Mouse (Mus musculus): ENCODE measurements at regions not wholly inside any gene's neighbourhood (a gene's known extent, or its start where the extent isn't known, plus 50 kb on each side); places are given as distances from the start of the nearest gene placed in this dataset.

- peak; percentile 51 for DNase-seq (ENCODE audit: low spot score)
- WGBS, result 40% methylated on average over 6 of the region's 6 CpGs
- no peaks in the 10 kb centered on the region for H3K27me3 ChIP-seq (ENCODE audit: insufficient read depth, low read length)
- no peaks in the 10 kb centered on the region for H3K4me1 ChIP-seq (ENCODE audit: insufficient read depth, low read length)
- no peak overlapping the region for H3K27ac ChIP-seq
- peak; percentile 58; the same call in 1 of the 2 replicates for ATAC-seq
- H3K4me3 ChIP-seq (ENCODE audit: low read length), result no peak overlapping the region
- H3K9me3 ChIP-seq (ENCODE audit: low read length), result no peaks in the 10 kb centered on the region
- no peak for TF ChIP-seq CTCF (IDR thresholded peaks at IDR 0.05; ENCODE audit: low read depth)
- no peak overlapping the region for H3K4me2 ChIP-seq (ENCODE audit: low read depth, low read length)
- H3K36me3 ChIP-seq (ENCODE audit: insufficient read depth, low read length), result no peaks in the 10 kb centered on the region
- H3K9ac ChIP-seq (replicated peaks; ENCODE audit: low read length), result no peak overlapping the region
These were observed 176.5 kb upstream of the Nlrp1b start for GRCm38 (mm10) chr11:71407043-71407442.

- Histone ChIP-seq H3K27me3 (ENCODE audit: insufficient read depth, low read length) (no peaks in the 10 kb centered on the region), H3K36me3 (ENCODE audit: insufficient read depth, low read length) (no peaks in the 10 kb centered on the region), H3K9ac (replicated peaks; ENCODE audit: low read length) (no peak overlapping the region), H3K4me3 (ENCODE audit: low read length) (no peak overlapping the region), H3K27ac (no peak overlapping the region), H3K9me3 (ENCODE audit: low read length) (no peaks in the 10 kb centered on the region), H3K4me1 (ENCODE audit: insufficient read depth, low read length) (no peaks in the 10 kb centered on the region), H3K4me2 (ENCODE audit: low read depth, low read length) (no peak overlapping the region)
- no peak for ATAC-seq
- TF ChIP-seq CTCF (IDR thresholded peaks at IDR 0.05; ENCODE audit: low read depth), result no peak
- no peak for DNase-seq (ENCODE audit: low spot score)
- 81% methylated on average over 6 of the region's 6 CpGs for WGBS
These were observed 178.8 kb upstream of the Nlrp1b start for GRCm38 (mm10) chr11:71409211-71409765.

- no peak overlapping the region for H3K4me3 ChIP-seq (ENCODE audit: low read length)
- no peaks in the 10 kb centered on the region for H3K36me3 ChIP-seq (ENCODE audit: insufficient read depth, low read length)
- no peaks in the 10 kb centered on the region for H3K4me1 ChIP-seq (ENCODE audit: insufficient read depth, low read length)
- H3K27me3 ChIP-seq (ENCODE audit: insufficient read depth, low read length), result no peaks in the 10 kb centered on the region
- DNase-seq (ENCODE audit: low spot score), result no peak
- no peak for TF ChIP-seq CTCF (IDR thresholded peaks at IDR 0.05; ENCODE audit: low read depth)
- no peak for ATAC-seq
- H3K9me3 ChIP-seq (ENCODE audit: low read length), result no peaks in the 10 kb centered on the region
- WGBS, result 94% methylated on average over 3 of the region's 3 CpGs
- no peak overlapping the region for H3K27ac ChIP-seq
- H3K4me2 ChIP-seq (ENCODE audit: low read depth, low read length), result no peak overlapping the region
- no peak overlapping the region for H3K9ac ChIP-seq (replicated peaks; ENCODE audit: low read length)
These were observed 180.0 kb upstream of the Nlrp1b start for GRCm38 (mm10) chr11:71410582-71410981.

GRCm38 (mm10) chr11:71411958-71412357 is 181.4 kb upstream of the Nlrp1b start:
- Histone ChIP-seq H3K9ac (replicated peaks; ENCODE audit: low read length) (no peak overlapping the region), H3K4me3 (ENCODE audit: low read length) (no peak overlapping the region), H3K4me2 (ENCODE audit: low read depth, low read length) (no peak overlapping the region), H3K27me3 (ENCODE audit: insufficient read depth, low read length) (no peaks in the 10 kb centered on the region), H3K9me3 (ENCODE audit: low read length) (no peaks in the 10 kb centered on the region), H3K27ac (no peak overlapping the region), H3K4me1 (ENCODE audit: insufficient read depth, low read length) (no peaks in the 10 kb centered on the region), H3K36me3 (ENCODE audit: insufficient read depth, low read length) (no peaks in the 10 kb centered on the region)
- ATAC-seq, result no peak
- DNase-seq (ENCODE audit: low spot score), result no peak
- whole genome bisulfite sequencing, result 71% methylated on average over 1 of the region's 1 CpGs
- no peak for TF ChIP-seq CTCF (IDR thresholded peaks at IDR 0.05; ENCODE audit: low read depth)

GRCm38 (mm10) chr11:71414403-71415140 is 184.0 kb upstream of the Nlrp1b start:
- Histone ChIP-seq H3K4me1 (ENCODE audit: insufficient read depth, low read length) (no peaks in the 10 kb centered on the region), H3K9ac (replicated peaks; ENCODE audit: low read length) (no peak overlapping the region), H3K27ac (no peak overlapping the region), H3K27me3 (ENCODE audit: insufficient read depth, low read length) (no peaks in the 10 kb centered on the region), H3K9me3 (ENCODE audit: low read length) (no peaks in the 10 kb centered on the region), H3K4me3 (ENCODE audit: low read length) (no peak overlapping the region), H3K36me3 (ENCODE audit: insufficient read depth, low read length) (no peaks in the 10 kb centered on the region), H3K4me2 (ENCODE audit: low read depth, low read length) (no peak overlapping the region)
- TF ChIP-seq CTCF (IDR thresholded peaks at IDR 0.05; ENCODE audit: low read depth), result no peak
- 57% methylated on average over 9 of the region's 9 CpGs for WGBS
- ATAC-seq, result no peak
- peak; percentile 34 for DNase-seq (ENCODE audit: low spot score)

GRCm38 (mm10) chr11:71415451-71415850 is 184.9 kb upstream of the Nlrp1b start:
- DNase-seq (ENCODE audit: low spot score) (no peak), ATAC-seq (no peak)
- Histone ChIP-seq H3K4me2 (ENCODE audit: low read depth, low read length) (no peak overlapping the region), H3K9me3 (ENCODE audit: low read length) (no peaks in the 10 kb centered on the region), H3K27me3 (ENCODE audit: insufficient read depth, low read length) (no peaks in the 10 kb centered on the region), H3K27ac (no peak overlapping the region), H3K4me3 (ENCODE audit: low read length) (no peak overlapping the region), H3K4me1 (ENCODE audit: insufficient read depth, low read length) (no peaks in the 10 kb centered on the region), H3K36me3 (ENCODE audit: insufficient read depth, low read length) (no peaks in the 10 kb centered on the region), H3K9ac (replicated peaks; ENCODE audit: low read length) (no peak overlapping the region)
- no peak for TF ChIP-seq CTCF (IDR thresholded peaks at IDR 0.05; ENCODE audit: low read depth)
- WGBS, result 37% methylated on average over 3 of the region's 3 CpGs

GRCm38 (mm10) chr11:71422291-71422840 is 191.8 kb upstream of the Nlrp1b start:
- ATAC-seq, result no peak

More at GRCm38 (mm10) chr11:71422291-71422840, 191.8 kb upstream of the Nlrp1b start:
- Histone ChIP-seq H3K4me1 (ENCODE audit: insufficient read depth, low read length) (no peaks in the 10 kb centered on the region), H3K27ac (no peak overlapping the region), H3K9ac (replicated peaks; ENCODE audit: low read length) (no peak overlapping the region), H3K36me3 (ENCODE audit: insufficient read depth, low read length) (no peaks in the 10 kb centered on the region), H3K27me3 (ENCODE audit: insufficient read depth, low read length) (no peaks in the 10 kb centered on the region), H3K4me3 (ENCODE audit: low read length) (no peak overlapping the region), H3K9me3 (ENCODE audit: low read length) (0 out of 2 replicates have a peak, but pooled peaks cover 2% of the 10 kb centered on the region), H3K4me2 (ENCODE audit: low read depth, low read length) (no peak overlapping the region)
- no peak for DNase-seq (ENCODE audit: low spot score)
- no peak for TF ChIP-seq CTCF (IDR thresholded peaks at IDR 0.05; ENCODE audit: low read depth)
- 64% methylated on average over 2 of the region's 2 CpGs for WGBS
